Mouse (Mus musculus) myocyte (in vitro differentiated cells): ENCODE data around the gene Pdss1.

ENCODE experiments used
- CEBPB ChIP-seq: IDR thresholded peaks from 2 replicates; pipeline ENCODE4 v1.6.1; 2011; ENCODE audit warnings: mild to moderate bottlenecking, moderate library complexity; ENCODE audit not compliant: poor library complexity, insufficient read depth, severe bottlenecking
- E2F4 ChIP-seq: IDR thresholded peaks from one replicate; pipeline ENCODE4 v1.6.1; 2011; ENCODE audit warnings: mild to moderate bottlenecking, control low read depth, moderate library complexity; ENCODE audit not compliant: insufficient read depth
- MYOG ChIP-seq, 3 experiments: IDR thresholded peaks; one replicate each; pipeline ENCODE4 v1.6.1; 2011; ENCODE audit warnings: control low read depth in 2 of 3, low read depth in 2 of 3, mild to moderate bottlenecking in 2 of 3; ENCODE audit not compliant: insufficient read length in 2 of 3, control insufficient read depth in 1 of 3, insufficient read depth in 1 of 3
- POLR2A ChIP-seq: IDR thresholded peaks from one replicate; pipeline ENCODE4 v1.6.1; 2011; ENCODE audit warnings: low read depth, mild to moderate bottlenecking, control low read depth, moderate library complexity; ENCODE audit not compliant: insufficient read length
- REST ChIP-seq: IDR thresholded peaks from one replicate; pipeline ENCODE4 v1.6.1; 2011; ENCODE audit warnings: mild to moderate bottlenecking, control low read depth, moderate library complexity; ENCODE audit not compliant: insufficient read depth, insufficient read length
- TCF12 ChIP-seq: IDR thresholded peaks from one replicate; pipeline ENCODE4 v1.6.1; 2011; ENCODE audit warnings: mild to moderate bottlenecking, control low read depth; ENCODE audit not compliant: poor library complexity, insufficient read depth, severe bottlenecking
- USF1 ChIP-seq: IDR thresholded peaks from one replicate; pipeline ENCODE4 v1.6.1; 2011; ENCODE audit warnings: low read depth, mild to moderate bottlenecking, control low read depth, moderate library complexity

DNA sequence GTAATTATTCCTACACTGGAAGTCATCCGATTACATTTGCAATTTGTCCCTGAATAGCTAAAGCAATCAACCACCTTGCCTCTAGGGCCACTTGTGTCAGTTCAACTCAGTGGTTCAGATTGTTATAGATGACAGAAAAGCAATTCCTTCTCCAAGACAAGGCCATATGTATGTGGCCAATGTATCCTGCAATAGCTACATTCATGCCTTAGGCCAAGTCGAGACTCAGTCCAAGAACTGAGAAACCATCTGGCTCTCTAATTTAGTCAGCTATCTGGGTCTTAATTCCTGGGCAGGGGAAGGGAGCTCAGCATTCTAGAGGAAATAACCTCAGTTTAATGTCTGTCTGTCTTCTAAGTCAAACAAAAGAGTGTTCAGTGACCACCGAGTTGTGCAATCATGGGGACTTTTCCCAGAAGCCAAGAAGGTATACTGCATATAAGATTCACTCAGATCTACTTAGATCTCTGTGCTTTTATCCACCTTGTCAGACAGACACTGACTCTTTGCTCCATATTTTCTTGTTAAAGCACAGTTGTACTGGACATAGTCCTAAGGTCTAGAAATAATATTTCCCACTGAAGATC is 82.2 kb downstream of the Pdss1 start:
- TF ChIP-seq USF1 = no peak
- no peak for TF ChIP-seq POLR2A
- TF ChIP-seq E2F4 = no peak
- TF ChIP-seq TCF12 = no peak
- TF ChIP-seq CEBPB = no peak
- no peak for TF ChIP-seq REST
- no peak for TF ChIP-seq MYOG (IDR thresholded peaks at IDR 0.05; ENCODE audit: control insufficient read depth in 1 of 3, insufficient read depth in 1 of 3, insufficient read length in 2 of 3, low read depth in 2 of 3)
